Mouse (Mus musculus): ENCODE results near the gene Elf1.

DNA sequence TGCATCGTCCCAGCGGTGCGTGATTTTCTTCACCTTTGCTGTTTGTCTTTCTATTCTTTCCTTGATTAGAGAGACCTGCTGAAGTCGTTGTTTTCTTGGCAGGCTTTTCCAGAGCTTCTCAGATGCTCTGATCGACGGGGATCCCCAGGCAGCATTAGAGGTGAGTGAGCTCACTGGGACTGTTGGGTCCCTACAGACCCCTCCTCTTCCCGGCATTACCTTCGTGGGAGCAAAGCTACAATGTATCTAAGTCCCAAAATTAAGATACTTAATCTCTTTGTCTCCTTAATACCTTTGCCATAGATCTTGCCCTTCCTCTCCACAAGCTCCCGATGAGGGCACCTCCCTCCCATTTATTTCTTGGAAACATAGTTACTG, 106.8 kb downstream of the Elf1 start:
- no peak for TF ChIP-seq ZNF384 (IDR thresholded peaks at IDR 0.05; ENCODE audit: low read depth, low read length)
- TF ChIP-seq ZMIZ1 (IDR thresholded peaks at IDR 0.05; ENCODE audit: low read depth, low read length), result no peak
- TF ChIP-seq ZC3H11A (IDR thresholded peaks at IDR 0.05; ENCODE audit: low read depth, low read length), result no peak
- TF ChIP-seq CHD1 (IDR thresholded peaks at IDR 0.05; ENCODE audit: low read depth, low read length), result no peak
- peak in 1 of 2 experiments; percentile 12; a peak in 1 of 4 replicates for TF ChIP-seq POLR2A (IDR thresholded peaks at IDR 0.05; ENCODE audit: control insufficient read depth in 1 of 2, insufficient read depth in 1 of 2, low read depth in 1 of 2, low read length in 2 of 2, poor library complexity in 1 of 2)
- no peak; the same call in 1 of the 2 replicates for TF ChIP-seq TCF12 (IDR thresholded peaks at IDR 0.05; ENCODE audit: low read depth, low read length)
- no peak for TF ChIP-seq MAFK (IDR thresholded peaks at IDR 0.05; ENCODE audit: borderline replicate concordance, low read depth, low read length)
- TF ChIP-seq ELF1 (IDR thresholded peaks at IDR 0.05; ENCODE audit: low read depth, low read length), result no peak

Data from MEL (cell line).